Mouse (Mus musculus) retina, embryonic 14.5 days (tissue): Measurements from ENCODE around the gene Olfr633.
"Not testable (repeated sequence)": the region's sequence is repeated elsewhere in the genome, so short reads cannot be mapped to it uniquely, and the experiment has no call there.

ENCODE experiments used
- DNase-seq: peaks from one replicate; pipeline ENCODE4 v3.0.0-alpha.2; 2015; ENCODE audit warnings: low spot score

Gene Olfr633

GRCm38 (mm10) chr7:103944137-103944536 is at the start of gene Olfr633:
Gene Olfr633, plus strand, starts transcription at chr7:103944437.
- DNase-seq = no peak

- DNase-seq = no peak
These were observed 41.0 kb upstream of the Olfr633 start, which contains the start of gene Olfr65 for GRCm38 (mm10) chr7:103903187-103903586. Gene Olfr65, plus strand, starts transcription at chr7:103903487.

GRCm38 (mm10) chr7:103910047-103910446 is 34.2 kb upstream of the Olfr633 start:
- DNase-seq = no peak

GRCm38 (mm10) chr7:103912969-103913511 is 31.2 kb upstream of the Olfr633 start:
- peak; percentile 22 for DNase-seq

- DNase-seq = no peak
These were observed 28.9 kb upstream of the Olfr633 start for GRCm38 (mm10) chr7:103915338-103915737.

DNA sequence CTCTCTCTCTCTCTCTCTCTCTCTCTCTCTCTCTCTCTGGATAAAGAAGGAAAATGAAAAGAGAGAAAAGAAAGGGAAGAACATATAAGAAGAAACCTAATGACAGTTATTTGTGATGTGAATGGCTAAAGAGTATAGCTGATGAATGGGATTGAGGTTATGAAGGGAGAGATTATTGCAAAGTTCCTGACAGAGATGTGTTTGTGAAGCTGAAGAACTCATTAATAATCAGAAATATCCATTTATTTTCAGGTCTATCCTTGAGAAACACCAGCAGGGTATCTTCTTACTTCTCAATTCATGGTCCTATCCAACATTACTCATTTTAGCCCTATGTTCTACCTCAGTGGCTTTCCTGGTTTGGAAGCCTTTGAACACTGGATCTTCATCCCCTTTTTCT is 15.7 kb upstream of the Olfr633 start, which contains the start of gene Olfr631:
Gene Olfr631, plus strand, starts transcription at position 301 of the 400 bp plus-strand sequence.
- no peak for DNase-seq

- no peak for DNase-seq
These were observed 10.0 kb upstream of the Olfr633 start, which contains the start of gene Olfr632 for GRCm38 (mm10) chr7:103934264-103934663. Gene Olfr632, plus strand, starts transcription at chr7:103934347.

- peak; percentile 81 for DNase-seq
These were observed 1.5 kb upstream of the Olfr633 start for GRCm38 (mm10) chr7:103942730-103943129.

GRCm38 (mm10) chr7:103966873-103967272 is 22.6 kb downstream of the Olfr633 start:
- not testable (repeated sequence) for DNase-seq

GRCm38 (mm10) chr7:103970852-103971251 is 26.6 kb downstream of the Olfr633 start, which contains the start of gene Olfr635:
Gene Olfr635, plus strand, starts transcription at chr7:103971152.
- no peak for DNase-seq

- DNase-seq = no peak
These were observed 27.5 kb downstream of the Olfr633 start for GRCm38 (mm10) chr7:103971782-103972181.

DNA sequence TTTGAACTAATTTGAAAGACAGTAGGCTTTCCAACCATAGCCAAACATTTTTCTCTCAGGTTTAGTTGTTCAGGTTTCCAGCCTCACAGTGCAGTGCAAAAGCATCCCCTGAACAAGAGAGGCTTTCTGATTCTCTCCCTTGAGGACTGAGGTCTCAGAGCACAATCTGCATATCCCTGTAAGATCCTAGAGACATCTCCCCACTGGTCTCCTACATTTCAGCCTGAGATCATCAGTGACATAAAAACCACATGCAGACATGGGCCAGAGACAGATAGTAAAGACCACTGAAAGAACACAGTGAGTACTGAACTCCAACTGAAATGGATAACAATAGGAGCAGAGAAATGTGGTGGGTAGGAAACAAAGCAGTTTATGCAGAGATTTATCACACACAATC is 54.2 kb downstream of the Olfr633 start, which contains the start of gene Olfr638:
Gene Olfr638, plus strand, starts transcription at position 301 of the 400 bp plus-strand sequence.
- no peak for DNase-seq
